Mouse (Mus musculus) hindbrain, embryonic 15.5 days (tissue): Measurements from ENCODE around the gene Tmem138. TPM values are rescaled to one million over a fixed set of nuclear protein-coding genes. Genes with fewer than 3 reads are reported as not detected.

Experiments used
- ATAC-seq: fragments of 200-750 bp; cut with Nextera tagmentation; 2 replicates; pipeline ENCODE4 v1.8.0; 2017; ENCODE audit warnings: low read depth, moderate number of reproducible peaks, moderate TSS enrichment; ENCODE audit not compliant: low FRiP score
- H3K27ac ChIP-seq: fragments of 300-500 bp; sonication (generic); replicated peaks from 2 replicates; pipeline ENCODE4 v1.5.1; 2015; ENCODE audit warnings: mild to moderate bottlenecking, inconsistent platforms
- H3K27me3 ChIP-seq: fragments of 300-500 bp; sonication (generic); 2 replicates; pipeline ENCODE4 v1.6.1; 2015; ENCODE audit warnings: control low read depth, inconsistent platforms
- H3K36me3 ChIP-seq: fragments of 300-500 bp; sonication (generic); 2 replicates; pipeline ENCODE4 v1.6.1; 2015; ENCODE audit warnings: control low read depth, inconsistent platforms
- H3K4me1 ChIP-seq: fragments of 300-500 bp; sonication (generic); replicated peaks from 2 replicates; pipeline ENCODE4 v1.6.1; 2015; ENCODE audit warnings: control low read depth, inconsistent platforms
- H3K4me2 ChIP-seq: fragments of 300-500 bp; sonication (generic); 2 replicates; pipeline ENCODE4 v1.6.1; 2015; ENCODE audit warnings: moderate library complexity, mild to moderate bottlenecking, inconsistent platforms
- H3K4me3 ChIP-seq: fragments of 300-500 bp; sonication (generic); 2 replicates; pipeline ENCODE4 v1.5.1; 2015; ENCODE audit warnings: mild to moderate bottlenecking, inconsistent platforms
- H3K9ac ChIP-seq: fragments of 300-500 bp; sonication (generic); 2 replicates; pipeline ENCODE4 v1.6.1; 2015; ENCODE audit warnings: inconsistent platforms
- H3K9me3 ChIP-seq: fragments of 300-500 bp; sonication (generic); 2 replicates; pipeline ENCODE4 v1.6.1; 2016; ENCODE audit warnings: control low read depth, inconsistent platforms
- WGBS: fragments of 180-500 bp; shearing (Covaris S2); methylation state at CpG from one replicate; pipeline ENCODE4 v1.1.7; 2015; 5-methylcytosine and 5-hydroxymethylcytosine counted together
- polyA plus RNA-seq: library from polyadenylated mRNA; unstranded; fragments of >200 nt; fragmentation: Nextera tagmentation; extraction: Ambion mirVana; gene quantifications from 2 replicates; pipeline ENCODE4 v1.2.1, GENCODE M21; 2015

Gene Tmem138
- 40.2 and 41.4 TPM in 2 replicates for polyA plus RNA-seq

- Histone ChIP-seq H3K36me3 (peaks cover 25% of the 10 kb centered on the region), H3K27ac (peak within 1 kb of the TSS; percentile 95), H3K4me1 (peaks cover 27% of the 10 kb centered on the region), H3K9ac (peak within 1 kb of the TSS; percentile 77), H3K27me3 (no peaks in the 10 kb centered on the region), H3K4me2 (peak within 1 kb of the TSS; percentile 67), H3K9me3 (no peaks in the 10 kb centered on the region), H3K4me3 (peak within 1 kb of the TSS; percentile 74)
- peak; percentile 98 for ATAC-seq
- under 1% methylated on average over 44 of the region's 44 CpGs for WGBS
Observed at GRCm38 (mm10) chr19:10576690-10577561, at the start of gene Tmem138, which contains the start of gene Cyb561a3. Tmem138 (minus strand) TSS chr19:10577362. Cyb561a3 (plus strand) TSS chr19:10577172.

DNA sequence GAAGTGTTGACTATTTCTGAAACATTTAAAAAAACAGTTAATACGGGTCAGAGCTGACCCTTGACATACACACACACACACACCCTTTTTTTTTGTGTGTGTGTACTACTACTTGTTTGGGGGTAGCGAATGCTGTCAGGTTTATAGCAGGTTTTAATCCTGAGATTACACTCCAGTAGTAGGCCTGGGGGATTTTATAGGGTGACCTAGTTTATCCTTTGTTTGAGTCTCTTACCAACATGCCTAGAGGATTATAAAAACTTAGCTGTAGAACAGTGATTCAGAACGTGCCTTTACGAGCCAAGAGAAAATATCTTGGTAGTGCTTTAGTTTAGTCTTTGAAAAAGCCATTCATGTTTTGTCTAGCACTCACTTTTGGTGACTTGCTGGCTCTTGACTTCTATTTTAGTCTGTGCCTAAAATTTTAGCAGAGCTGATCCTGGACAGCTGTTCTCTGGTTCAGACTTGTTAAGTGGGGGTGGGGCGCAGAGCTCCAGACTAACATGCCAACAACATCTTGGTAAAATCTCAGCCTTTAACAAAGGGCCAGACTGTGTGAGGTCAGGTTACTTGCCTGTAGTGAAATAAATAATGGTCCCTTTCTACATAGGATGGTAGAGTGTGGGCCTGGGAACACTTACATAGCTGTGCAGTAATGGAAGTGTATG, 31.5 kb upstream of the Tmem138 start:
- Histone ChIP-seq H3K27ac (no peak overlapping the region), H3K9ac (no peak overlapping the region), H3K9me3 (no peaks in the 10 kb centered on the region), H3K4me2 (no peak overlapping the region), H3K36me3 (peaks cover 54% of the 10 kb centered on the region), H3K27me3 (no peaks in the 10 kb centered on the region), H3K4me1 (peaks cover 25% of the 10 kb centered on the region), H3K4me3 (no peak overlapping the region)
- no peak for ATAC-seq
- WGBS: 90% methylated on average over 5 of the region's 5 CpGs

- Histone ChIP-seq H3K27me3 (no peaks in the 10 kb centered on the region), H3K4me3 (peak overlapping the region; percentile 78)
- 7% methylated on average over 20 of the region's 20 CpGs for WGBS
Observed at GRCm38 (mm10) chr19:10605901-10606622, 28.9 kb upstream of the Tmem138 start.

DNA sequence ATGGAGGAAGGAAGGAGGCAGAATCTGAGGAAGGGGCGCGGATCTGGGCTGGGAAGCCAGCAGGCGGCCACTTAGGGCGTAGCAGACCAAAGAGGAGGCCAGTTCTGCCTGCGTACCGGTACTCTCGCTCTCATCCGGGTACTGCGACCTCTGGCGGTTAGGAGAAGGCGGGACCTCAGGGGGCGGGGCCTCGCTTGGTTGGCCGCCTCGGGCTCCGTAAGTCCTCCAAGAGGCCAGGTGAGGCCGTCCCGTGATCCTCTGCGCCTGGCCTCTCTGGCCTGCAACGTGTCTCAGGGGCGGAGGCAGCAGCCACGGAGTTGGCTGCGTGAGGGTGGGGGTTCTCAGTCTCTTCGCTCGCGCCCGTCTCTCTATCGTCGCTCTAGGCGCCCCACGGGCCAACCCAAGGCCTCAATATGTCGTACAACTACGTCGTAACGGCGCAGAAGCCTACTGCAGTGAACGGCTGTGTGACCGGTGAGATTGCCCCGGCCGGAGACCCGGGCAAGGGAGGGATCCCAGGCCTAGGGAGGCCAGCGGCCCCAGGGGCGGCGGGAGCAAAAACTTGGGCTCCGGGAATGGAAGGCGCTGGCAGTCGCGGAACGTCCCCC, 28.2 kb upstream of the Tmem138 start, which contains the start of the genes Ddb1 and Tkfc:
Gene Ddb1 (plus strand): TSS at position 35 of the 608 bp plus-strand sequence.
Gene Tkfc (minus strand): TSS at position 362 of the 608 bp plus-strand sequence.
- H3K27me3 ChIP-seq: no peaks in the 10 kb centered on the region
- H3K9me3 ChIP-seq: no peaks in the 10 kb centered on the region
- peaks cover 42% of the 10 kb centered on the region for H3K4me1 ChIP-seq
- peaks cover 21% of the 10 kb centered on the region for H3K36me3 ChIP-seq
- peak within 1 kb of the TSS; percentile 78 for H3K4me3 ChIP-seq
- H3K9ac ChIP-seq: peak within 1 kb of the TSS; percentile 85
- peak within 1 kb of the TSS; percentile 65 for H3K4me2 ChIP-seq
- WGBS: 0% methylated on average over 49 of the region's 49 CpGs
- ATAC-seq: peak; percentile 98
- H3K27ac ChIP-seq: peak within 1 kb of the TSS; percentile 89

More at GRCm38 (mm10) chr19:10605901-10606622, 28.9 kb upstream of the Tmem138 start:
- ATAC-seq: no peak
- Histone ChIP-seq H3K9me3 (no peaks in the 10 kb centered on the region), H3K4me1 (peaks cover 42% of the 10 kb centered on the region), H3K4me2 (peak overlapping the region; percentile 65), H3K27ac (peak overlapping the region; percentile 89), H3K9ac (peak overlapping the region; percentile 85), H3K36me3 (peaks cover 28% of the 10 kb centered on the region)

DNA sequence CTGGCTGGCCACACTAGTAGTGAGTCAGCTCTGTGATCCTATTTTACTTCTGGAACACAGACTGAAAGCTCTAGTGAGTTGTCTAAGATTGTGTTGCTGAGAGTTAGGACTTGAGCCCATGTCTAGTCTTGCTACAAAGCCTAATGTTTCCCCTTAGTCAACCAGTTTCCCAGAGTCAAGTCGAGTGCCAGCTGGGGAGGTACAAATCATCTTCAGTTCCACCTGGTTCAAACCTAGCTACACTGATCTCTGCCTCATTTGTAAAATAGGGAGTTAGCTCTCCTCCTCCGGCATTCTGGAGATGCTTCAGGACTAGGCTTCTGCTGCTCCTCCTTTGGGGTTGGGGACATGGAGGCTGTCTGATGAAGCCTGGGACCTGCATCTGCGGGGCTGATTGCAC, 27.4 kb upstream of the Tmem138 start:
- peak overlapping the region; percentile 85 for H3K9ac ChIP-seq
- peaks cover 42% of the 10 kb centered on the region for H3K4me1 ChIP-seq
- peaks cover 13% of the 10 kb centered on the region for H3K36me3 ChIP-seq
- peak overlapping the region; percentile 89 for H3K27ac ChIP-seq
- H3K4me2 ChIP-seq: peak overlapping the region; percentile 65
- no peak for ATAC-seq
- no peaks in the 10 kb centered on the region for H3K9me3 ChIP-seq
- H3K27me3 ChIP-seq: no peaks in the 10 kb centered on the region
- H3K4me3 ChIP-seq: peak overlapping the region; percentile 78
- WGBS: 60% methylated on average over 3 of the region's 3 CpGs

DNA sequence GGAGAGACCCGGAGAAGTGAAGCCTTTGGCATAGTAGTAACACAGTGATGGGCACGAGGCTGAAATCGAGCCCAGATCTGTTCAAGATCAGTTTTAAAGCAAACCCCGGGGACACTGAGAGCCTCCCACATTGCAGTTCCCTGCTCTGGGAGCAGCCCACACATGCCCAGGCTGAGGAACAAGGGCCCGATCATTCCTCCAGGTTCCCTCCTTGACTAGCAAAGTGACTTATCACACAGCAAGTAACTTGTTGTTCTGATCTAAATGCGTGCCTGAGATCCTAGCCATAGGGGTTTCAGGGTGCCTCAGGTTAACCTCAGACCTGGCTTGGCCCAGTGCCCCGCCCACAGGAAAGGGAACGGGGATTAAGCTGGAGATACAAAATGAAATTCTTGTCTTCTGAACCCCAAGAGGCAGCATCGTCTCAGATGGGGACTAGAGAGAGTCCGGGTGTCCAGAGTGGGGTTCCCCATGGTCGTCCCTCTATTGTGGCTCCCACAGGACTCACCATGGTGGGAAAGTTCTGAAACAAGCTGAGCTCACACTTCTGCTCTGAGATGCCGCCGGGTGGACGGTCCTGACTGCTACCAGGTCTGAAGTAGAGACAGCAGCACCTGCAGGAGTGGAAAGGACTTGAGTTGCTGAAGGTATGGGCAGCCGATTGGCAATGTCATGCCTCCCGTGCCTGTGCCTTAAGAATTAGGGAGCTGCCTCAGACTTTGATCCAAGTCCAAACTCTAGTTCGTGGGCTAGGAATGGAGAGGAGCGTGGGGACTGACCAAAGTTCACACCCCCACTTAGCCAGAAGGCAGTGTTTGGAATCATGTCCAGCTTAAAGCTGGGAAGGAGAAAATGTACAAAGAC, 26.7 kb upstream of the Tmem138 start:
- whole genome bisulfite sequencing: 91% methylated on average over 18 of the region's 18 CpGs
- no peaks in the 10 kb centered on the region for H3K9me3 ChIP-seq
- peaks cover 42% of the 10 kb centered on the region for H3K4me1 ChIP-seq
- no peak overlapping the region for H3K4me2 ChIP-seq
- peaks cover 8% of the 10 kb centered on the region for H3K36me3 ChIP-seq
- no peak for ATAC-seq
- no peaks in the 10 kb centered on the region for H3K27me3 ChIP-seq
- H3K27ac ChIP-seq: peak overlapping the region; percentile 90; the same call in 1 of the 2 replicates
- H3K9ac ChIP-seq: no peak overlapping the region
- no peak overlapping the region for H3K4me3 ChIP-seq

DNA sequence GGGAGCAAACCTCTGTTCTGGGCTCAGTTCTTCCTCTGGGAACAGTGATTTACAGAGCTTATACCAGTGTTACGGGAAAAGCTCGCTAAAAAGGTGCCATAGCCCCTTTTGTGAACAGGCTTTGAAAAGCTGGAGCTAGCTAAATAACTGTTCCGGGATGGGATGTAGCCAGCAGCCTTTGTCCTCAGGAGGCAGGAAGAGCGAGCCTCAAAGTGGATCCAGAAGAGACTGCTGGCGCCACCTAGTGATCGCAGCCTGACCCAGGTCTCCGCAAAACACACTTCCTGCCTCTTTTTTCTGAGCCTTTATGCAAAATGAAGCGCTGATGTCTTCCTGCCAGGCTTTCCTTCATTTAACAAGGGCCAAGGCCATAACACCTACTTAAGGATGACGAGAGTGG, 25.6 kb upstream of the Tmem138 start:
- Histone ChIP-seq H3K27ac (peak overlapping the region; percentile 90), H3K9me3 (no peaks in the 10 kb centered on the region)
- peak; percentile 72 for ATAC-seq

GRCm38 (mm10) chr19:10602247-10602769, 25.1 kb upstream of the Tmem138 start:
- no peaks in the 10 kb centered on the region for H3K9me3 ChIP-seq
- H3K27me3 ChIP-seq: no peaks in the 10 kb centered on the region
- peak overlapping the region; percentile 33 for H3K4me3 ChIP-seq
- peak overlapping the region; percentile 64 for H3K4me2 ChIP-seq
- 0 out of 2 replicates have a peak, but pooled peaks have one; percentile 7 for ATAC-seq
- no peaks in the 10 kb centered on the region for H3K36me3 ChIP-seq
- peak overlapping the region; percentile 90 for H3K27ac ChIP-seq
- peak overlapping the region; percentile 50 for H3K9ac ChIP-seq
- WGBS: under 1% methylated on average over 6 of the region's 6 CpGs
- peaks cover 39% of the 10 kb centered on the region for H3K4me1 ChIP-seq

More for the DNA sequence above, 25.6 kb upstream of the Tmem138 start:
- Histone ChIP-seq H3K4me2 (peak overlapping the region; percentile 64), H3K27me3 (no peaks in the 10 kb centered on the region), H3K9ac (peak overlapping the region; percentile 50), H3K36me3 (no peaks in the 10 kb centered on the region), H3K4me3 (peak overlapping the region; percentile 33), H3K4me1 (peaks cover 42% of the 10 kb centered on the region)
- WGBS: 1% methylated on average over 9 of the region's 9 CpGs

DNA sequence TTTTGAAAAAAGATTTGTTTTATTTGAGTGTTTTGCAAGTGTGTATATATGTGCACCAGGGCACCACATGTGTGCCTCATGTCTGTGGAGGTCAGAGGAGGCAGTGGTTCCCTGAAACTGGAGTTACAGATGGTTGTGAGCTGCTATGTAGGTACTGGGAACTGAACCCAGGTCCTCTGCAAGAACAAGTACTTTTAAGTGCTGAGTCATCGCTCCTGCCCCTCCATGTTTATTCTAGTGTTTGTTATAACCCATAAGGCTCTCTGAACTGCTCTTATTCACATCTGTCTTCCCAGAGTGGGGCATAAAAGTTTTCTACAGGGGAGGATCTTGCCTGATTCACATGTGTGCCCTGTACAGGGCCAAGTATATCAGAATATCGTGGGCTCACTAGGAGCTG, 22.5 kb upstream of the Tmem138 start:
- Histone ChIP-seq H3K4me1 (peaks cover 26% of the 10 kb centered on the region), H3K9ac (no peak overlapping the region), H3K27ac (no peak overlapping the region), H3K4me2 (no peak overlapping the region), H3K27me3 (no peaks in the 10 kb centered on the region), H3K9me3 (no peaks in the 10 kb centered on the region), H3K36me3 (peaks cover 11% of the 10 kb centered on the region; the same call in 1 of the 2 replicates), H3K4me3 (no peak overlapping the region)
- ATAC-seq: no peak
- WGBS: 90% methylated on average over 2 of the region's 2 CpGs

DNA sequence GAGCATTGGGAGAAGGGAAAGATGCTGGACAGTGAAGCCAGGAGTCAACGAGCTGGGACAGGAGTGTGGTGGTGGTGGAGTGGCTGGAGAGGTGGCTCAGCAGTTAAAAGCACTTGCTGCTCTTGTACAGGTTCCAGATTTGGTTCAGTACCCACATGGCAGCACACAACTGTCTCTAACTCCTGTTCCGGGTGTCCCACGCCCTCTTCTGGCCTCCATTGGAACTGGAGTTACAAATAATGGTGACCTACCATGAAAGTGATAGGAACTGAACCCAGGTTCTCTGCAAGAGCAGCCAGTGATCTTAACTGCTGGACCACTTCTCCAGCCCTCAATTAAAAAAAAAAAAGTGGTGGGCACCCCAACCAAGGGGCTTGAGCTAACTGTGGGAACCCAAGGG, 21.0 kb upstream of the Tmem138 start:
- no peak overlapping the region for H3K4me3 ChIP-seq
- ATAC-seq: no peak
- no peak overlapping the region for H3K9ac ChIP-seq
- no peaks in the 10 kb centered on the region for H3K9me3 ChIP-seq
- peaks cover 12% of the 10 kb centered on the region for H3K4me1 ChIP-seq
- peaks cover 11% of the 10 kb centered on the region; the same call in 1 of the 2 replicates for H3K36me3 ChIP-seq
- 45% methylated on average over 3 of the region's 3 CpGs for WGBS
- H3K27me3 ChIP-seq: no peaks in the 10 kb centered on the region
- H3K4me2 ChIP-seq: no peak overlapping the region
- no peak overlapping the region for H3K27ac ChIP-seq
